Mouse (Mus musculus) embryo, embryonic 11.5 days (tissue): Measurements from ENCODE around the gene Npas2.
A peak's percentile ranks its signal among the peaks of the same experiment; 100 is the strongest.

Source experiments
- DNase-seq: peaks from one replicate; pipeline ENCODE4 v3.0.0-alpha.2; 2012; ENCODE audit warnings: low read depth, low spot score

The Npas2 gene

GRCm38 (mm10) chr1:39332456-39332855, 138.9 kb downstream of the Npas2 start:
- no peak for DNase-seq

- DNase-seq, result no peak
Observed at GRCm38 (mm10) chr1:39335561-39336196, 142.1 kb downstream of the Npas2 start.

- no peak for DNase-seq
Observed at GRCm38 (mm10) chr1:39336788-39337187, 143.3 kb downstream of the Npas2 start.

- DNase-seq, result no peak
Observed at GRCm38 (mm10) chr1:39338831-39339230, 145.3 kb downstream of the Npas2 start.

GRCm38 (mm10) chr1:39339455-39339854, 145.9 kb downstream of the Npas2 start:
- DNase-seq, result no peak

- DNase-seq, result no peak
Observed at GRCm38 (mm10) chr1:39340156-39340555, 146.6 kb downstream of the Npas2 start.

GRCm38 (mm10) chr1:39340647-39341046, 147.1 kb downstream of the Npas2 start:
- DNase-seq, result peak; percentile 49

- no peak for DNase-seq
Observed at GRCm38 (mm10) chr1:39341807-39342206, 148.3 kb downstream of the Npas2 start.

GRCm38 (mm10) chr1:39343242-39343641, 149.7 kb downstream of the Npas2 start:
- no peak for DNase-seq

- no peak for DNase-seq
Observed at GRCm38 (mm10) chr1:39344981-39345600, 151.6 kb downstream of the Npas2 start.

- DNase-seq, result no peak
Observed at GRCm38 (mm10) chr1:39349001-39349400, 155.5 kb downstream of the Npas2 start.

- DNase-seq, result no peak
Observed at GRCm38 (mm10) chr1:39349427-39349826, 155.9 kb downstream of the Npas2 start.

- no peak for DNase-seq
Observed at GRCm38 (mm10) chr1:39361754-39362514, 168.4 kb downstream of the Npas2 start.

- no peak for DNase-seq
Observed at GRCm38 (mm10) chr1:39362515-39362893, 169.0 kb downstream of the Npas2 start.

GRCm38 (mm10) chr1:39365562-39365961, 172.0 kb downstream of the Npas2 start:
- DNase-seq, result no peak

GRCm38 (mm10) chr1:39367045-39367444, 173.5 kb downstream of the Npas2 start:
- DNase-seq, result no peak

- DNase-seq, result peak; percentile 88
Observed at GRCm38 (mm10) chr1:39367601-39368266, 174.2 kb downstream of the Npas2 start, which contains the start of gene Rpl31. Gene Rpl31 (plus strand): TSS chr1:39367842.

- no peak for DNase-seq
Observed at GRCm38 (mm10) chr1:39368267-39368841, 174.8 kb downstream of the Npas2 start.

GRCm38 (mm10) chr1:39370431-39370830, 176.9 kb downstream of the Npas2 start:
- DNase-seq, result no peak

- no peak for DNase-seq
Observed at GRCm38 (mm10) chr1:39372220-39372843, 178.8 kb downstream of the Npas2 start.

- DNase-seq, result no peak
Observed at GRCm38 (mm10) chr1:39373378-39373777, 179.8 kb downstream of the Npas2 start.
